In genomic region chr1:158512636-158513035, GRCm38 (mm10) we compare ENCODE assay signal across 21 mouse cellular contexts.
DNase-seq lines count a peak whose midpoint lies in the region; ATAC-seq lines count a peak whose summit lies in the region.
"Had no signal": no experiment of that assay in that cellular context is flagged by ENCODE, and none has a peak within 500 bp of the region (broad histone marks: within the 10 kb centered on the region; RNA-seq: fewer than 3 reads in every experiment).

No protein-coding gene starts in this region.

- H3K4me1 ChIP-seq in midbrain, embryonic 11.5 days (ENCODE audit: control insufficient read depth, insufficient read depth, low read length): no peaks in the 10 kb centered on the region
- H3K4me1 ChIP-seq in midbrain, embryonic 15.5 days: no peaks in the 10 kb centered on the region
- peaks cover 1% of the 10 kb centered on the region; the same call in 1 of the 2 replicates for H3K4me1 ChIP-seq in heart, embryonic 10.5 days
- H3K4me1 ChIP-seq: limb, embryonic 10.5 days; midbrain, embryonic 10.5 days; neural tube, embryonic 13.5 days had no signal

- ATAC-seq in midbrain, embryonic 11.5 days (ENCODE audit: low FRiP score): no peak
- ATAC-seq in midbrain, embryonic 15.5 days (replicated peaks): no peak
- no peak for ATAC-seq in inflammation-experienced regulatory T-cells, adult 6 months
- ATAC-seq: forebrain, embryonic 15.5 days; intestine, embryonic 16.5 days; Patski had no signal

- H3K9me3 ChIP-seq in midbrain, embryonic 11.5 days (ENCODE audit: control insufficient read depth, low read length): no peaks in the 10 kb centered on the region
- H3K9me3 ChIP-seq in midbrain, embryonic 15.5 days: no peaks in the 10 kb centered on the region
- no peaks in the 10 kb centered on the region for H3K9me3 ChIP-seq in heart, embryonic 10.5 days
- H3K9me3 ChIP-seq: forebrain, embryonic 15.5 days; limb, embryonic 10.5 days; midbrain, embryonic 10.5 days; neural tube, embryonic 13.5 days had no signal

- H3K36me3 ChIP-seq in midbrain, embryonic 11.5 days (ENCODE audit: control insufficient read depth, insufficient read depth, low read length): peaks cover 3% of the 10 kb centered on the region; the same call in 1 of the 2 replicates
- H3K36me3 ChIP-seq in midbrain, embryonic 15.5 days (replicated peaks): 0 out of 2 replicates have a peak, but pooled peaks cover 8% of the 10 kb centered on the region
- H3K36me3 ChIP-seq in heart, embryonic 10.5 days: no peaks in the 10 kb centered on the region
- H3K36me3 ChIP-seq: limb, embryonic 10.5 days had no signal

- no peak overlapping the region for H3K27ac ChIP-seq in midbrain, embryonic 11.5 days (ENCODE audit: low read depth, low read length)
- no peak overlapping the region for H3K27ac ChIP-seq in midbrain, embryonic 15.5 days
- no peak overlapping the region for H3K27ac ChIP-seq in heart, embryonic 10.5 days
- H3K27ac ChIP-seq: forebrain, embryonic 15.5 days; limb, embryonic 10.5 days; midbrain, embryonic 10.5 days; neural tube, embryonic 13.5 days had no signal

- H3K27me3 ChIP-seq in midbrain, embryonic 11.5 days (ENCODE audit: control insufficient read depth, insufficient read depth, low read length): no peaks in the 10 kb centered on the region
- no peaks in the 10 kb centered on the region for H3K27me3 ChIP-seq in midbrain, embryonic 15.5 days (replicated peaks)
- H3K27me3 ChIP-seq in heart, embryonic 10.5 days (ENCODE audit: insufficient read depth, poor library complexity, severe bottlenecking): no peaks in the 10 kb centered on the region
- H3K27me3 ChIP-seq: forebrain, embryonic 15.5 days; neural tube, embryonic 13.5 days had no signal

- WGBS in midbrain, embryonic 11.5 days: 77% methylated on average over 6 of the region's 6 CpGs
- WGBS in midbrain, embryonic 15.5 days: 83% methylated on average over 6 of the region's 6 CpGs
- whole genome bisulfite sequencing in heart, embryonic 10.5 days: 78% methylated on average over 6 of the region's 6 CpGs

- DNase-seq in midbrain, embryonic 11.5 days (ENCODE audit: low spot score, missing footprints): peak; percentile 51
- peak; percentile 36 to 64 for DNase-seq in frontal cortex, postnatal 14 days (ENCODE audit: low spot score in 2 of 2)
- DNase-seq in left cerebral cortex, adult 18-20 months (ENCODE audit: low spot score in 2 of 2): peak; percentile 66 to 75
- DNase-seq in right cerebral cortex, postnatal 36 days (ENCODE audit: low spot score in 2 of 2): peak; percentile 78 to 84
- DNase-seq in heart, embryonic 10.5 days (ENCODE audit: low spot score): no peak
- no peak for DNase-seq in cerebellum, adult 9-11 months
- DNase-seq: adrenal gland, postnatal 36 days; heart, adult 11 months; kidney, postnatal 10 days; lung, adult 2 months; lung, postnatal 36 days had no signal

- no peak overlapping the region for H3K9ac ChIP-seq in midbrain, embryonic 11.5 days (ENCODE audit: low read length)
- no peak overlapping the region for H3K9ac ChIP-seq in midbrain, embryonic 15.5 days
- H3K9ac ChIP-seq: forebrain, embryonic 15.5 days; neural tube, embryonic 13.5 days had no signal

- H3K4me3 ChIP-seq in midbrain, embryonic 11.5 days (ENCODE audit: low read depth, low read length): no peak overlapping the region
- no peak overlapping the region for H3K4me3 ChIP-seq in midbrain, embryonic 15.5 days
- no peak overlapping the region for H3K4me3 ChIP-seq in heart, embryonic 10.5 days
- H3K4me3 ChIP-seq: erythroblast, embryonic 14.5 days; forebrain, embryonic 15.5 days; limb, embryonic 10.5 days; midbrain, embryonic 10.5 days; neural tube, embryonic 13.5 days had no signal

- no peak overlapping the region for H3K4me2 ChIP-seq in midbrain, embryonic 11.5 days
- no peak overlapping the region for H3K4me2 ChIP-seq in midbrain, embryonic 15.5 days
- H3K4me2 ChIP-seq: forebrain, embryonic 15.5 days; liver, embryonic 11.5 days; neural tube, embryonic 13.5 days had no signal

Comparison
In these comparisons a context has a peak if more than half of its experiments do, and no peak if none do; other contexts are left out.
1. DNase-seq: peak in midbrain, embryonic 11.5 days (single experiment), frontal cortex, postnatal 14 days (2 of 2), left cerebral cortex, adult 18-20 months (2 of 2) and right cerebral cortex, postnatal 36 days (2 of 2); none in heart, embryonic 10.5 days (single experiment) and cerebellum, adult 9-11 months (single experiment).